Mouse (Mus musculus) cerebellum, adult 8-10 months (tissue): Measurements from ENCODE around the gene Atp6v1g2.
A peak's percentile ranks its signal among the peaks of the same experiment; 100 is the strongest.
"Not testable (repeated sequence)": the region's sequence is repeated elsewhere in the genome, so short reads cannot be mapped to it uniquely, and the experiment has no call there.

Source experiments
- DNase-seq: peaks from one replicate; pipeline ENCODE4 v3.0.0; 2022

Atp6v1g2 gene

DNA sequence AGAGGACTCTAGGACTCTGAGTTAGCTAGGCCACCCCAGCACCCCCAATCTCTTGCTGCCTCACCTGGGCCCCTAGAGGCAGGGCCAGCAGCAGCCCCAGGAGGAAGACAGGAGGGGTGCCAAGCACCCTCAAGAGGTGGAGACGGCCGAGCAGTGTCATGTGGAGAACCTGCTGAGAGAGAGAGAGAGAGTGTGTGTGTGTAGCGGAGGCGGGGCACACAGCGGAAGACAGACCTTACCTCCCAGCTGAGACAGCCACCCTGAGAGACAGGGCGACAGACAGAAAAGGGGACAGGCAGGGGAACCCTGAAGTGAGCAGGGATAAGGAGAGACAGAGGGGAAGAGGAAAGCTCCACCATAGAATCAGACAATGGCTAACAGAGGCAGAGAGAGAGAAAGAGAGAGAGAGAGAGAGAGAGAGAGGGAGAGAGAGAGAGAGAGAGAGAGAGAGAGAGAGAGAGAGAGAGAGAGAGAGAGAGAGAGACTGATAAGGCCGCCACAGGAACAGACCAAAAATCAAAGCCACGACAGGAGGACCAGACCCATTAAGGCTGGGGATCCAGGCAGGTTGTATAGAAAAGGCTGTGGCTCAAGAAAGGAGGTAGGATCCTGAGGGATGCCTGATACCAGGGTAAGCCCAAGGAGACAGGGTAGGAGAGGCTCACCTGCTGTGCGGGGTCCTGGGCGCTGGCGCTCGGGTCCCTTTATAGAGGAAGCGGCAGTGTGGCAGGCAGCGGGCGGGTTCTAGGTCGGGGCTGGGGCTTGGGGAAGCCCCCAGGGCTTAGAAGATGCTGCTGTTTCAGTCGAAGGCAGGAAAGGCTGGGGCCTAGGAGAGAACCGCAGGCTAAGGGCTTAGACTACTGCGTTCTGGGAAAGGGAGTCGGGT is 28.7 kb upstream of the Atp6v1g2 start, which contains the start of gene Lta:
Gene Lta, minus strand, starts transcription at position 858 of the 886 bp plus-strand sequence.
- DNase-seq, result no peak

- DNase-seq, result no peak
Measured at GRCm38 (mm10) chr17:35205380-35205769, 28.1 kb upstream of the Atp6v1g2 start.

- no peak for DNase-seq
Measured at GRCm38 (mm10) chr17:35209785-35210535, 23.5 kb upstream of the Atp6v1g2 start.

GRCm38 (mm10) chr17:35210593-35210992 is 22.9 kb upstream of the Atp6v1g2 start:
- no peak for DNase-seq

GRCm38 (mm10) chr17:35213071-35213470 is 20.4 kb upstream of the Atp6v1g2 start:
- no peak for DNase-seq

GRCm38 (mm10) chr17:35218516-35219193 is 14.8 kb upstream of the Atp6v1g2 start:
- no peak for DNase-seq

DNA sequence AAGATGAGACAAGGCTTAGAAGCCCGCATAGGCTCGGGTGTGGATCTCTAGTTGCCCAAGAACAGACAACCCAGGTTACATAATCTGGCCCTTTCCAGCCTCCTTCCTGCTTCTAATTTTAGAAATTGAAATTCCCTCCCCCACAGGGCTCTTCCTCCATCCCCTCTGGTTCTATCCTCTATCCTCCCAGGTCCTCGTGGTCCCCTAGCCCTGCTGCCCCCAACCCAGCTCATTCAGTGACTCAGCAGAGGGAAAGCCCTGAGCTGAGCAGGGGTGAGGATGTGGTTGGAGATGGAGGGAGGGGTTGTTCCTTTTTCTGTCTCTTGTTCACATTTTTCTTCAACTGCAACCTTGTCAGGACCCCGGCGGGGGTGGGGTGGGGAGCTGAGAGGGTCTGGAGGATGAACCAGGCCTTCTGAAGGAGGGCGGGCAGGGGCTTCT is 13.8 kb upstream of the Atp6v1g2 start:
- DNase-seq, result no peak

GRCm38 (mm10) chr17:35220156-35220952 is 13.1 kb upstream of the Atp6v1g2 start, which contains the start of gene Gm16181:
Gene Gm16181 (plus strand): TSS chr17:35220834.
- no peak for DNase-seq

- DNase-seq, result no peak
Measured at GRCm38 (mm10) chr17:35222299-35222698, 11.2 kb upstream of the Atp6v1g2 start.

GRCm38 (mm10) chr17:35224641-35225040 is 8.8 kb upstream of the Atp6v1g2 start:
- DNase-seq, result no peak

DNA sequence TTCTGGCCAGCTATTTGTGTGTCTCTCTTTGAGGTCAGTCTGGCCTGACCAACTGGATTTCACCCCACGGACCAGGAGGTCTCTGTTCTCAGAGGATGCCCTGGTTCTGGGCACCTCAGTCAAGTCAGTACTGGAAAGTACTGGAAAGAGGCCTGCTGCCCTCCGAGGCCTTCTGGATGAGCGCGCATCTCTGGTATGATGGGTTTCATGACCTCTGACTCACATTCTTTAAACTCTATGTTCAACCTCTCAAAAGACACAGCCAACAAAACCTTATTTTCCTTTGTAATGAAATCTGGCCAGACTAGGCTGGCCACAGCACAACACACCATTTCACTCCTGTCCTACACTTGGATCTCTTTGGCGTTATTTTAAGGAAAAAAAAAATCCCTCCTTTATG is 8.0 kb upstream of the Atp6v1g2 start:
- DNase-seq, result no peak

DNA sequence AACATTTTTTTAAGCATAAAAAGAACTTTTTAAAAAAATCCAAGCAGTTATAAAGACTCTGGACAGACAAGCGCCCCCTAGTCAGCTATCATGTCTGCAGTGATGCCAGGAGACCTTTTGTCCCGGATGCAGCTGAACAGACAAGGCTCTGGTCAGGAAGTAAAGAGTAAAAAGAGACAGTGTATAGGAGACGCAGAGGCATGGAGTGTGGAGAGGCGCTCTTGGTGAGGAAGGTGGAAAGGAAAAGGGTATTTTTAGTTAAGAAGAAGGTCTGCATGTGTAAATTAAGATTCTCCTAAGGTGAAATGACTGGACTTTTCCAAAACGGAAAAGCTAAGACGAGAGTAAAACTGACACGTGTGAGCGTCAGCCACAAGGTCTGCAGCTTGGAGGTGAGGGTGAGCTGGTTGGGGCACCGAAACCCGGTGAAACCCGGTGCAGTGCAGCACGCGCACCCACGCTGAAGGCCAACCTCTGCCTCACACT is 6.9 kb upstream of the Atp6v1g2 start:
- DNase-seq, result no peak

GRCm38 (mm10) chr17:35231022-35231421 is 2.4 kb upstream of the Atp6v1g2 start:
- DNase-seq, result no peak

- DNase-seq, result peak; percentile 82
Measured at GRCm38 (mm10) chr17:35232043-35232442, 1.4 kb upstream of the Atp6v1g2 start.

GRCm38 (mm10) chr17:35232659-35233058 is 801 bp upstream of the Atp6v1g2 start:
- no peak for DNase-seq

- not testable (repeated sequence) for DNase-seq
Measured at GRCm38 (mm10) chr17:35234090-35234489, 630 bp downstream of the Atp6v1g2 start.

GRCm38 (mm10) chr17:35234903-35235302 is 1.4 kb downstream of the Atp6v1g2 start:
- DNase-seq, result peak; percentile 54

DNA sequence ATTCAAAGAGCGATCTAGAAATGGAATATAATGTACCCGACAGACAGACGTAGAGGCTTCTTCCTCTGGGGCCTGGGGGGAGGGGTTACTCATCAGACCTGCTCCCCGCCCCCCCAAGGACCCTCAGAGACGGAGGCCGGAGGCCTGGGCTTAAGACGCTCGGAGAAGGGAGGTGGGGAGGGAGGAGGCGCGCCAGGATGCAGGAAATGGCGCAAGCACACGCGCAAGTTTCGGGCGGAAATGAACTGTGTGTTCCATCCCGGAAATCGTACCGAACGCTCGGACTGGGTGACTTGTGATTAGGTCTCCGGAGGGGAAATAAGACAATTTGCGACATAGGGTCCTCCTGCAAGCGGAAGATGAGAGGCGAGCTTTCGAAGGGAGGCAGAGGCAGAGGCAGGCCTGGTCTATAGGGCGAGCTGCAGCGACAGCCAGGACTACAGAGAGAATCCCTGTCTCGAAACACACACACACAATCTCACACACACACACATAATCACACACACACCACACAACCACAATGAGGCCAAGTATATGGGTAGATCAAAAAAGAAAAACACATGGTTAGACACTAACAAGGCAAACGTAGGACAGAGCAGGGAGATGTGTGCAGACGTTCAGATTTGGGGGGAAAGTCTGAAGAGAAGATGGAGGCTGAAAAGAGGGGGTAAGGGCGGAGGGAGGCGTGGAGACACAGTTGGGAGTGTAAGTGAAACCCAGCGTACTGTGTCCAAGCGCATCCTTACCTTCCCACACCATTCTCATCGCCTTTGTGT is 2.3 kb downstream of the Atp6v1g2 start, which contains the start of gene Nfkbil1:
Gene Nfkbil1, minus strand, starts transcription at position 179 of the 776 bp plus-strand sequence.
- peak; percentile 86 for DNase-seq

- peak; percentile 100 for DNase-seq
Measured at GRCm38 (mm10) chr17:35236390-35236746, 2.9 kb downstream of the Atp6v1g2 start.

DNA sequence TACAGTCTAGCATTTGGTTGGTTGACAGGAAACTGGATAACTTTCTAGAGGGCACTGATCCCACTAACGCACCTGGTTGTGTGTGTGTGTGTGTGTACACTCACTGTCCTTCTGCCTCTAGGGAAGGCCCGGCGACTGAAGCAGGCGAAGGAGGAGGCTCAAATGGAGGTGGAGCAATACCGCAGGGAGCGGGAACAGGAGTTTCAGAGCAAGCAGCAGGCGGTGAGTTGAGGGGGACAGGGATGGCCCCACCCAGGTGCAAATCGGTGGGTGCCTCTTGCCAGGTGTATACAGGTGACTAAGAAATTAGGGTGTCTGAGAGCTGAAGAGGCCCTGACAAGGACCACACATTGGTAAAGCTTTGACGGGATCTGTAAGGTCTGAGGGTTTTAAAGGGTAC is 3.5 kb downstream of the Atp6v1g2 start:
- DNase-seq, result no peak

- no peak for DNase-seq
Measured at GRCm38 (mm10) chr17:35237504-35237903, 4.0 kb downstream of the Atp6v1g2 start.
